Mouse (Mus musculus) T-helper 2 cell (primary cell): ENCODE results near the gene Ankrd24.

ENCODE experiments used
- in situ Hi-C: fragments of 300-600 bp; cut with MboI, MseI; formaldehyde crosslinking; loops from one replicate; pipeline ENCODE4 v1.15.1; 2025; ENCODE audit warnings: high pct_unique_total_duplicates

Gene Ankrd24

DNA sequence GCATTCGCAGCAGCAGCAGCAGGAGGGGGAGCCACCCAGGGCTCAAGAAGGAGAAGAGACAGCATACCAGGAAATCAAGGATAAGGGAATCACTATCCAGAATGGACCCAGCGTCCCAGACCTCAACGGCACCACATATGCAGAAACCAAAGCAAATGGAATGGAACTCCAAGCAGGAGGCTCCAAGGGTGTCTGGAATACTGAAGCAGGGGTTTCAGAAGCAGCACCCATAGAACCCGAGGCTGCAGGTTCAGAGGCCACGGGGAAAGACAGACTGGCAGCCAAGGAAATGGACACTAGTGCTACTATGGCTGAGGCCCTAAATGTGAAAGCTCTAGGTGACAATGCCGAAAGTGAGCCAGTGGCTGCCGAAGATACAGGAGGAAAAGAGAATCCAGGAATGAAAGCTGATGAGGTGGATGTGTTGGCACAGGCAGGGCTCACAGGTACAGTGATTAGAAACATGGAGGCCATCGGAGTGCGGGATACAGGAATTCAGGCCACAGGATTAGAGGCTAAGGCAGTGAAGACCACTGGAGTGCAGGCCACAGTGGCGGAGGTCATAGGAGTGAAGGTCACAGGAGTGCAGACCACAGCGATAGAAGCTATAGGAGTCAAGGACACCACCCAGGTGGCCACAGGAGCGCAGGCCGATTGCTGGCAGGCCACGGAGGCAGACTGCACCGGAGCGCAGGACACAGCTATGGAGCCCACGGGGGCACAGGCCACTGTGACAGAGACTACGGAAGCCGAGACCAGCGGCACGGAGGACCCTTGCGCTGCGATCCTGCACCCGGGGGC is 14.5 kb downstream of the Ankrd24 start:
- in situ Hi-C loops, result loop anchor here (25.0 kb wide), 1 partner anchor 1694 kb away; the partner anchor contains the start of gene Slc41a2

DNA sequence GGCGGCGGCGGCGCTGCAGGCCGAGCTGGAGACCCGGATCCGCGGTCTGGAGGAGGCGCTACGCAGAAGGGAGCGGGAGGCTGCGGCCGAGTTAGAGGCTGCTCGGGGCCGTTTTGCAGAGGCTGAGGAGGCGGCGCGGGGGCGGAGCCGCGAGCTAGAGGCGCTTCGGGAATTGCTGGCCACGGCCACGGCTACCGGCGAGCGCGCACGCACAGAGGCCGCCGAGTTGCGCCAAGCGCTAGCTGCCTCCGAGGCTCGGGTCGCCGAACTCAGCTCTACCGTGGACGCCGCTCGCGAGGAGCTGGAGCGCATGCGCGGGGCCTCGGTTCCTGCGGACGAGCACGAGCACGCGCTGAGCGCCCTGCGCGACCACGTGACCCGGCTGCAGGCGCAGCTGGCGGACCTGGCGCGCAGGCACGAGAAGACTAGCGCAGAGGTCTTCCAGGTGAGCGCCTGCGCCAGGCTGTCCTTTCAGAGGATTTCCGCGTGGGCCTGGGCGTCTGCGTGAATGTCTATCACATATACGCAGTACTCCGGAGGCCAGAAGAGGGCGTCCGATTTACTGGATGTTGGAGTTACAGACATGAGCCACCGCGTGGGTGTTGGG is 15.2 kb downstream of the Ankrd24 start:
- in situ Hi-C loops, result loop anchor here (25.0 kb wide), 1 partner anchor 1694 kb away; the partner anchor contains the start of gene Slc41a2

DNA sequence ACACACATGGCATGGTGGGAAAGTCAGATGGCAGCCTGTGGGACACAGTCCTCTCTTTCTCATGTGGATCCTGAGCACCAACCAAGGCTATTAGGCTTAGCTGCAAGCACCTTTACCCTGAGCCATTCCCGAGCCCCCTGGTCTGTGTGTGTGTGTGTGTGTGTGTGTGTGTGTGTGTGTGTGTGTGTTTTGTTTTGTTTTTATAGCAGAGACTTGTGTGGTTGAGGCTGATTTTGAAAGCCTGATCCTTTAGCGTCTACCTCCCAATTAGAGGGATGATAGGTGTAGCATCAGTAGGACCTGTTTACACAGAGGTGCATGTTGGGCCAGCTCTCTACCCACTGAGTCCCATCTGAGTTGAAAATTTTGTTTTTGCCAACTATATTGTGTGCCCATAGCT is 15.8 kb downstream of the Ankrd24 start:
- in situ Hi-C loops, result loop anchor here (25.0 kb wide), 1 partner anchor 1693 kb away; the partner anchor contains the start of gene Slc41a2

DNA sequence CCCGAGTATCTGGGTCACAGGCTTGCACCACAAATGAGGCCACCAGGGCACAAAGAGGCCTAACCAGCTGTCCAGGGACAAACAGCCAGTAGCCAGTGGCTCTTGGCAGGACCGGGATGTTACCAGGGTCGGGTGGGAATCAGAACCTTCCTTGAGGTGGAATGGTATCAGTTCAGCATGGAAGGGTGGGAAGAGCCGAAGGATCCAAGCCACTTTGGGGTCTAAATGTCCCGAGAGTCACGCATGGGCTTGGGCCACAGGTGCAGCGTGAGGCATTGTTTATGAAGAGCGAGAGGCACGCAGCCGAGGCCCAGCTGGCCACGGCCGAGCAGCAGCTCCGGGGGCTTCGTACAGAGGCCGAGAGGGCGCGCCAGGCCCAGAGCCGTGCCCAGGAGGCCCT is 16.4 kb downstream of the Ankrd24 start:
- in situ Hi-C loops, result loop anchor here (5.0 to 25.0 kb wide), 3 partner anchors 58 to 1693 kb away; partner anchors contain the start of genes Slc41a2 and Zfp433

DNA sequence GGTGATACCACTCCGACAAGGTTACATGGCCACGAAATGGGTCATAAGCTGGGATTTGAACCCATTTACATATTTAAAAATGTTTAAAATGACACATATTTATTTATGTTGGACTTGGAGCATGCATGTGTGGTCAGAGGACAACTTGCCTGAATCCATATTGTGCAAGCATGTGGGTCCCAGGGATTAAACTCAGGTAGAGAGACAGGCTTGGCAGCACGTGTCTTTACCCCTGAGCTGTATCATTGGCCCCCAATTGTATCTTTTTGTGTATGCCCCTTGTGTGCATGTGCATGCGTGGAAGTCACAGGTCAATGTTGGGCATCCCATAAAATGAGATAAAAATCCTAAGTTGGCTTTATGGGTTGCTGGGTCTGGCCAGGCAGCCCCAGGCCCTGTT is 17.1 kb downstream of the Ankrd24 start:
- in situ Hi-C loops, result loop anchor here (5.0 to 25.0 kb wide), 3 partner anchors 57 to 1692 kb away; partner anchors contain the start of genes Slc41a2 and Zfp433

DNA sequence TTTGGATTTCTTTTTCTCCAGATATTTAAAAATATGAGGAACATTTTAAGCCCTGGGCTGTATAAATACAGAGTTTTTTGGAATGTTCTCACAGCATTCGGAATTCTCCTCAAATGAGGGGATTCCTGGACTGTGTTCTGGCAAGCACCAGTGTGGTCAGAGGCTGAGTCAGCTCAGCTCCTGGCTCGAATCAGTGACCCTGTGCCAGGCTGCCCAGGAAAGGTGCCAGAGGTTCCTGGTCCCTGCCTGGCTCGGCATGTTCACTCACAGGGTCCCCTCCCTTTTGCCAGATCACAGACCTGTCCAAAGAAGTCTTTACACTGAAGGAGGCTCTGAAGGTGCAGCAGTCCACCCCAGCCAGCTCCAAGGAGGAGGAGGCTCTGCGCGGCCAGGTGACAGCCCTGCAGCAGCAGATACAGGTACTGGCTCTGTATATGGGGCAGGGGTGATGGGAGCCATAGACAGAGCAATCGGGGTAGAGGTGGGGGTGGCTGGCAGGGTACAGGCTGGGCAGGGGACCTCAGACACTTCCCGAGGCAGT is 17.7 kb downstream of the Ankrd24 start:
- in situ Hi-C loops, result loop anchor here (5.0 to 25.0 kb wide), 3 partner anchors 56 to 1691 kb away; partner anchors contain the start of genes Slc41a2 and Zfp433

DNA sequence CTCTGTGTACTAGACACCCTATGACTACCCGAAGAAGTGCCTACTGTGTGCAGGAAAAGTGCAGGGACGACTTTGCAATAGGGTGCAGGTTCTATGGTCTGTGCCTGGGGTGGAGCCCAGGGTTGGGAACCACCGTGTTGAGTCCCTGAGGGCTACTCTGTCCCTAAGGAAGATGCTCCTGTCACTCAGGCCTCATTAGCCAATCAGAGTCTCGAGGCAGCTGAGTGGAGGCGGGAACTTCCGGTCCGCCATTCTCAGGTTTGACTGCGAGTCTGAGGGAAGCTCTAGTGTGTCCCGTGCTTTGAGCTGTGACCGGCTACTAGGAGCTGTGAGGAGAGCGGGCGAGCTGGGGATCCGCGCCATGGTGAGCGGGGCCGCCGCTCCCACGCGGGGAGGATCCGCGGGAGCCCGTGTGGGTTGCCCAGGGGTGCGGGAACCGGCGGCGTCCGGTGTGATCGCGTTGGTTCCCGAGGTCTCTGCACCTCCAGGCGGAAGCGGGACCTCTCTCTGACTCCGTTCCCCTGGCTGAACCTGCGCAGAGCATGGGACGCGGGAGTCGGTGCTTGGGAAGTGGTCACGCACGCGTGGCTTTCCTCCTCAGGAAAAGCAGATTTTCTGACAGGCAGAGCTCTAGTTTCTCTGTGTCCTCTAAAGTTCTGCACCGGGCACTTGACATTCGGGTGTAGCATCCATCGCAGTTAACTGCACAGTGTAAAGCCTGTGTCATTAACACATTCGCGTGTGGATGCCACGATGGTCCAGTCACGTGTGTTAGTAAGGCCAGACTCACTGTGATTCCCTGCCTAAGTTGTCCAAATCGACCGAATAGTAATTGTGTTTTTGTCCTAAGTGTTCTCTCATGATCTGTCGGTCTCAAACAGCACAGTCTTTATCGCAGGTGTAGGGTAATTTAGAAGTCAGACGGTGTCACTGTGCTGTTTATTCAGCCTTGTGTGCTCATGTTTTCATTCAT is 20.7 kb downstream of the Ankrd24 start, which contains the start of gene Gm10778:
Gene Gm10778, plus strand, starts transcription at position 257 of the 973 bp plus-strand sequence.
- in situ Hi-C loops, result loop anchor here (5.0 to 25.0 kb wide), 3 partner anchors 53 to 1688 kb away; partner anchors contain the start of genes Slc41a2 and Zfp433

DNA sequence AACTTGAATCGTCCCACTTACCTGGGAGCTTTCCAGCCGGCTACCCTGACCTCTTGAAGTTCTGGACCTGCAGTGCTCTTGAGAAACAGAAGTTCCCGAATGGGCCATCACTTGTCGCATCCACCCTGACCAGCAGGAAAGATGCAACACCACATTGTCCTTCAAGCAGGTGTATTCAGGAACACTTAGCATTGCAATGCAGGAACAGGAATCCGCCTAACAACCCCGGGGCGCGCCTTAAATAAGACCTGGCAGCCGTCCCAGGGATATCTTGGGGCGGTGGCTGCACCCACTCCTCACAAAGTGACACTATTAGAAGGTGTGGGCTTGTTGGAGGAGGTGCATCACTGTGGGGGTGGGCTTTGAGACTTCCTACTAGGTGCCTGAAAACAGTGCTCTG is 26.8 kb downstream of the Ankrd24 start:
- in situ Hi-C loops, result loop anchor here (5.0 kb wide), 1 partner anchor 167 kb away; no protein-coding TSS in a partner anchor

DNA sequence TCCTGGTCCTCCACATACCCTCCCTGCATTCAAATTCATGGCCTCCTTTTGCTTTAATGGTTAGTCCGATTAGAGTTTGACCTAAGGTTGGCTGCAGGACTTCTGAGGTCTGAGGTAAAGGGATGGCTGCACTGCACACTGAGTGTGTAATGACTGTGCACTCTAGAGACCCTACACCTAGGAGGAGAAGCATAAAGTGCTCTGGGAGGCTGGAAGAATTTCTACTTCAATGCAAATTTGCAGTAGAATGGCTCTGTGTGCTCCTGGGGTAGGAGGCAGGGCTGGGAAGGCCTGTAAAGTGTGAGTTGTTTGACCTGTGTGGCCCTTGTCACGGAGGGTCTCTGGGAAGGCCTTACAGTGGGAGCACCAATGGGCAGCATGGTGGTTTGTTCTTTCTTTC is 27.8 kb downstream of the Ankrd24 start:
- in situ Hi-C loops, result loop anchor here (5.0 kb wide), 1 partner anchor 166 kb away; no protein-coding TSS in a partner anchor

DNA sequence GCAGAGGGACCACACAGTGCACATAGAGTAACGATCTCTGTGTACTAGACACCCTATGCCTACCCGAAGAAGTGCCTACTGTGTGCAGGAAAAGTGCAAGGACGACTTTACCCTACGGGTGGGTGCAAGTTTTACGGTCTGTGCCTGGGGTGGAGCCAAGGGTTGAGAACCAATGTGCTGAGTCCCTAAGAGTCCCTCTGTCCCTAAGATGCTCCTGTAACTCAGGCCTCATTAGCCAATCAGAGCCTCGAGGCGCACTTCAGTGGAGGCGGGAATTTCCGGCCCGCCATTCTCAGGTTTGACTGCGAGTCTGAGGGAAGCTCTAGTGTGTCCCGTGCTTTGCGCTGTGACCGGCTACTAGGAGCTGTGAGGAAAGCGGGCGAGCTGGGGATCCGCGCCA is 58.8 kb downstream of the Ankrd24 start:
- in situ Hi-C loops, result loop anchor here (10.0 kb wide), 1 partner anchor 158 kb away; no protein-coding TSS in a partner anchor
